18 mouse cellular contexts compared by ENCODE assay signal in genomic region chr12:100844546-100844945, GRCm38 (mm10).
"Had no signal": no experiment of that assay in that cellular context is flagged by ENCODE, and none has a peak within 500 bp of the region (broad histone marks: within the 10 kb centered on the region; RNA-seq: fewer than 3 reads in every experiment).

No protein-coding gene starts in this region.

- H3K9me3 ChIP-seq: midbrain, embryonic 10.5 days; midbrain, embryonic 12.5 days; neural tube, embryonic 13.5 days; neural tube, embryonic 15.5 days had no signal

- H3K4me3 ChIP-seq: midbrain, embryonic 10.5 days; midbrain, embryonic 12.5 days; myocyte; neural tube, embryonic 13.5 days; neural tube, embryonic 15.5 days had no signal

- H3K27me3 ChIP-seq: midbrain, embryonic 12.5 days; neural tube, embryonic 13.5 days; neural tube, embryonic 15.5 days had no signal

- H3K27ac ChIP-seq: midbrain, embryonic 10.5 days; midbrain, embryonic 12.5 days; neural tube, embryonic 13.5 days; neural tube, embryonic 15.5 days had no signal

- H3K4me1 ChIP-seq: midbrain, embryonic 10.5 days; midbrain, embryonic 12.5 days had no signal

- DNase-seq: lung, adult 18-20 months; lung, embryonic 14.5 days; lung, postnatal 10 days; lung, postnatal 4 days; midbrain, embryonic 14.5 days; retina, postnatal 1 day; right cerebral cortex, adult 18-20 months; right cerebral cortex, postnatal 25 days; right cerebral cortex, postnatal 4 days; spleen, adult 18-20 months; thymus, adult 2 months; thymus, postnatal 25 days; thymus, postnatal 4 days had no signal

- H3K36me3 ChIP-seq: midbrain, embryonic 10.5 days; midbrain, embryonic 12.5 days; neural tube, embryonic 13.5 days; neural tube, embryonic 15.5 days had no signal
